Mouse (Mus musculus): ENCODE results near the gene Adssl1. TPM values are rescaled to one million over a fixed set of nuclear protein-coding genes. Genes with fewer than 3 reads are reported as not detected.

Gene Adssl1
- 3.8 and 4.1 TPM in 2 replicates for polyA plus RNA-seq (2012; rRNA removed; ENCODE audit: low replicate concordance)

DNA sequence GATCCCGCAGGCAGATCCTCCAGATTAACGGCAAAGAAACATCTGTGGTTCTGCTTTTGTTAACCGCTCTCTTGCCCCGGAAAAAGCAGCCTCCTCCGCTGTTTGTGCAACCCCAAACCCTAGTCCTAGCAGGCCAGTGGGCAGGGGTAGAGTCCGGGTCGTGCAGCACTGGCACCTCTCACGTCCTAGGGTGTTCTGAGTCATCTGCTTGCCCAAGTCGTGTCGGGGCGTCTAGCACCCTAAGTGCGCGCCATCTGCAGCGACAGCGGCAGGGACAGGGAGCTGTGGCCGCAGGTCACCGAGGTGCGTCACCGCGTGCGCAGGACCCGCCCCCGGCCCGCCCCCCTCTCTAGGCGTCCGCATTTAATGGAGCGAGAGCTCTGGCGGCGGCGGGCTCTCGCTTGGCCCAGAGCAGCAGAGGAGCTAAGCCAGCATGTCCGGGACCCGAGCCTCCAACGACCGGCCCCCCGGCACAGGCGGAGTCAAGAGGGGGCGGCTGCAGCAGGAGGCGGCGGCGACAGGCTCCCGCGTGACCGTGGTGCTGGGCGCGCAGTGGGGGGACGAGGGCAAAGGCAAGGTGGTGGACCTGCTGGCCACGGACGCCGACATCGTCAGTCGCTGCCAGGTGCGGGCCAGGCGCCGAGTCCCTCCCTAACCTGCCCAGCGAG lies at the start of gene Adssl1:
Gene Adssl1, plus strand, starts transcription at position 360 of the 668 bp plus-strand sequence.

DNA sequence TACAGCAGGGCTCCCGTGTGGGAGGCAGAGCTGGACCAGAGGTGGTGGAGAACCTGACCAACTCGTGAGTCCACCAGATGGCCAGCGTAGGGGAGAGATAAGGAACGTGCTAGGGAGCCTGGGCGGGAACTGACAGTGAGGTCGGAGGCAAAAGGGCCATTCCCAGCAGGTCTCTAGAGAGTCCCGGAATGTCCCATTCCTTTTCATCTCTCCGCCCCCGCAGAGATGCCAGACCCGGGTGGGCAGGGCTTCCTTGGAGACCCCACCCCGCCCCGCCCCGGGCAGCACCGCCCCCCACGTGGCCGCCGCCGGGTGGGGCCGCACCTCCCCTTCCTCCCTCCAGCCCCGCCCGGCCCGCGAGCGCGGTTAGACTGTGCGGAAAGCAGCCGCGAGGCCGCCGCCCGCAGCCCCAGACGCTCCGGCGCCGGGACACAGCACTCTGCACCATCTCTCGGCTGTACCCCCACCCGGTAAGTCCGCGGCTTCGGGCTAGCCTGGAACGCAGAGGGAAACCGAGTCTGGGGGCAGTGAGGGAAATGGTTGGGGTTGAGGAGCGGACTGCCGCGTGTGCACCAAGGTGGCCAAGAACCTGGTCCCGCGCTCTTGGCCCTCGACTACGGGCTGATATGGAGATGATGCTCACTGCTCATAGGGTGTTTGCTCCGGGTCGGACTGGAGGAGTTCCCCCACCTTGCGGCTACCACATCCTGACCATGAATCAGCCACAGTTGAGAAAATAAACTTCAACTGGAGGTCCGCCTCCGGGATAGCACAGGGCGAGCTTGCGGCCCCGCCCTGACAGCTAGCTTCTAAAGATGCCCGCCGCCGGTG lies 31.2 kb upstream of the Adssl1 start, which contains the start of gene Inf2:
Gene Inf2, plus strand, starts transcription at position 359 of the 831 bp plus-strand sequence.

DNA sequence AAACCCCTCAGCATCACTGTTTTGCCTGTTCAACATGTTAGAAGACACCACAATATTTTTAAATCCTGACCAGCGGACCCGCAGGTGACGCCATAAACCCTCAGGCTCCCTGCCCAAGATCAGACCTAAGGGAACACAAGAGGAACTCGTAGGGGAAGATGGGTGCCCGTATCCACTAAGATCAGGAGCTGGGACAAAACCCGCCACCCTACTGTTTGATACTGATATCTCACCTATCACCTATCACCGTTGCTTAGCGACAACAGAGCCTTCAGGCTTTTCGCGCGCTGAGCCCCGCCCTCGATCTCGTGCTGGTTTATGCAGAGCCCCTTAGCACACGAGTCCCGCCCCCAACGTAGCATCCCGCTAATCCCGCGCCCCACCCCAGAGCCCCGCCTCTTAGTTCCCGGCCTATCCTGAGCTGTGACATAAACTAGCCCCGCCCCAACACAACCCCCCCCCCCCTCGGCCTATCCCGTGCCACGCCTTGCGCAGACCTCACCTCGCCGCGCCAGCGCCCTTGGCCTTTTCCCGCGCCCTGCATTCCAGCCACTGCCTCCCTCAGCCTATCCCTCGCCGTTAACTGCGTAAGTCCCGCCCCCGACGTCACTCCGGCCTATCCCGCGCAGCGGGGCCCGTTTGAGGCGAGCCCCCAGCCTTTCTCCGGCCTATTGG lies 24.5 kb downstream of the Adssl1 start, which contains the start of gene Siva1:
Gene Siva1, plus strand, starts transcription at position 500 of the 675 bp plus-strand sequence.

DNA sequence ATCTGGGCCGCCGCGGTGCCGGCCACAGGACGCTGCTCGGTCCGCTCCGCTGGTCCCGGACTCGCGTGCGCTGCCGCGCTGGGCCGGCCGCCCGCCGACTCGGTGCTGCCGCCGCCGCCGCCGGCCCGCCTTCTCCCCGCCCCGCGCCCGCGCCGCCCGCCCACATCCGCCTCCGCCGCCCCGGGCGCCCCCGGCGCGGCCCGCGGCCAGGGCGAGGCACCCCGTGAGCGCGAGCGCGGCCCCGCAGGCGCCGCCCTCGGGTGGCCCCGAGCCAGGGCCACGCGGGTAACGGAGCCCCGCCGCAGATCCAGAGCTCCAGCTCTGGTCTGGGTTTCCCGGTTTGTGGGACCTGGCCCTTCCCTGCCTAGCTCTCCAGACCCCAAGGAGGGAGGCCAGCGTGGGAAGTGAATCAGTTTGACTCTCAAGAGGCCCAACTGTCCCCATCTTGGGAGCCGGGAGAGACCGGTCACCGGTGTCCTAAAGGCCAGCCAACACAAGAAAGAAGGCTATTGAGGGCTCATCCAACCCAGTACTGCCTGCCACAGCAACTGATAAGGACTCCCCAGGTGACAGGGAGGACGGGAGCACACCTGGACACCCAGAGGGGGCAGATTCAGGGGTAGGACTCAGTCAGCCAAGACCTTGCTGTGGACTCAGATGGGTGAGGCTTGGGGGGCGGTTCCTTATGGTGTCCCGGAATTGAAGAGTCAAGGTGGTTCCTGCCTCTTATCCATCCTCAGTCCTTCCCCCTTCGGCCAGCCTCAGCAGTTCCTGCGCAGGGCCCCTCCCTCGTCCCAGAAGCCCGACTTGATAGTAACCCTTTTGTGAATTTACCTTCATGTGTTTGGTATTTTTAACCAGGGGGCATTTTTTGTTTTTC lies 54.5 kb downstream of the Adssl1 start, which contains the start of gene Akt1:
Gene Akt1, minus strand, starts transcription at position 753 of the 880 bp plus-strand sequence.

DNA sequence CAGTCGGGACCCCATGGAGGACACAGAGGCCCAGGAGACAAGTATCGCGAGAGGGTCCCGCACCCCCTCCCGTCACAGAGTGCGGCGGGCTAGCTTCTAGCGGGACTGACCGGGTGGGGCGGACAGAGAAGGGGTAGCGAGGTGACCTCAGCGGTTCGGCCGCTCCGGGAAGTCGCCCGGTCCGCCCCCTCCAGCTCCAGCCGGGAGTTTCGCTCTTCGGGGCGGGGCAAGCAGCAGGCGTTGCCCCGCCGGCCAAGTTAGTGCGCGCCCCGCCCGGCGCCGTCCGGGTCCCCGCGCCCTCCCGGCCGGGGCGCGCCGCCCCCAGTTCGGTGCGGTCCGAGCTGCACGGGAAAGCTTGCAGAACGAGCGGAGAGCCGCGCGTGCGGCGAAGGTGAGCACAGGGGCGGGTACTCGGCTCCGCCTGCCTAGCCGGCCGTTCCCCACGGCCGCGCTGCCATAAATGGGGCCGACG lies 58.7 kb downstream of the Adssl1 start, which contains the start of gene Zbtb42:
Gene Zbtb42, plus strand, starts transcription at position 274 of the 472 bp plus-strand sequence.

Other genes starting within 250 kb of the Adssl1 start
- 206 and 328 TPM in 2 replicates for gene A530016L24Rik, start 130.6 kb upstream of the Adssl1 start, polyA plus RNA-seq (2012; rRNA removed; ENCODE audit: low replicate concordance)
- gene Tmem179, start 103.3 kb upstream of the Adssl1 start, polyA plus RNA-seq (2012; rRNA removed; ENCODE audit: low replicate concordance), result 0.46 and 1.2 TPM in 2 replicates
- 41.8 and 55.4 TPM in 2 replicates for gene Inf2, start 31.3 kb upstream of the Adssl1 start, polyA plus RNA-seq (2012; rRNA removed; ENCODE audit: low replicate concordance)
- 29.3 and 62.9 TPM in 2 replicates for gene Siva1, start 24.6 kb downstream of the Adssl1 start, polyA plus RNA-seq (2012; rRNA removed; ENCODE audit: low replicate concordance)
- 114 and 224 TPM in 2 replicates for gene Akt1, start 54.8 kb downstream of the Adssl1 start, polyA plus RNA-seq (2012; rRNA removed; ENCODE audit: low replicate concordance)
- gene Zbtb42, start 58.8 kb downstream of the Adssl1 start, polyA plus RNA-seq (2012; rRNA removed; ENCODE audit: low replicate concordance), result 7.7 and 19.2 TPM in 2 replicates
- gene Cep170b, start 100.4 kb downstream of the Adssl1 start, polyA plus RNA-seq (2012; rRNA removed; ENCODE audit: low replicate concordance), result 13.5 and 57.5 TPM in 2 replicates
- gene Pld4, start 140.6 kb downstream of the Adssl1 start, polyA plus RNA-seq (2012; rRNA removed; ENCODE audit: low replicate concordance), result 79.4 and 110 TPM in 2 replicates
- 16.4 and 31.6 TPM in 2 replicates for gene Ahnak2, start 182.6 kb downstream of the Adssl1 start, polyA plus RNA-seq (2012; rRNA removed; ENCODE audit: low replicate concordance)
- 2.2 and 7.1 TPM in 2 replicates for gene Clba1, start 188.9 kb downstream of the Adssl1 start, polyA plus RNA-seq (2012; rRNA removed; ENCODE audit: low replicate concordance)
- 11.3 and 32.5 TPM in 2 replicates for gene Cdca4, start 209.4 kb downstream of the Adssl1 start, polyA plus RNA-seq (2012; rRNA removed; ENCODE audit: low replicate concordance)
- gene Gpr132, start 248.2 kb downstream of the Adssl1 start, polyA plus RNA-seq (2012; rRNA removed; ENCODE audit: low replicate concordance), result 6.0 and 8.0 TPM in 2 replicates